Mouse (Mus musculus) cerebral cortex, adult 2 months (tissue): ENCODE results near the gene Ddx50.

ENCODE experiments used
- WGBS: fragments of 180-500 bp; shearing (Covaris S2); methylation state at CpG from one replicate; pipeline ENCODE4 v1.1.7; 2018; 5-methylcytosine and 5-hydroxymethylcytosine counted together

The Ddx50 gene

DNA sequence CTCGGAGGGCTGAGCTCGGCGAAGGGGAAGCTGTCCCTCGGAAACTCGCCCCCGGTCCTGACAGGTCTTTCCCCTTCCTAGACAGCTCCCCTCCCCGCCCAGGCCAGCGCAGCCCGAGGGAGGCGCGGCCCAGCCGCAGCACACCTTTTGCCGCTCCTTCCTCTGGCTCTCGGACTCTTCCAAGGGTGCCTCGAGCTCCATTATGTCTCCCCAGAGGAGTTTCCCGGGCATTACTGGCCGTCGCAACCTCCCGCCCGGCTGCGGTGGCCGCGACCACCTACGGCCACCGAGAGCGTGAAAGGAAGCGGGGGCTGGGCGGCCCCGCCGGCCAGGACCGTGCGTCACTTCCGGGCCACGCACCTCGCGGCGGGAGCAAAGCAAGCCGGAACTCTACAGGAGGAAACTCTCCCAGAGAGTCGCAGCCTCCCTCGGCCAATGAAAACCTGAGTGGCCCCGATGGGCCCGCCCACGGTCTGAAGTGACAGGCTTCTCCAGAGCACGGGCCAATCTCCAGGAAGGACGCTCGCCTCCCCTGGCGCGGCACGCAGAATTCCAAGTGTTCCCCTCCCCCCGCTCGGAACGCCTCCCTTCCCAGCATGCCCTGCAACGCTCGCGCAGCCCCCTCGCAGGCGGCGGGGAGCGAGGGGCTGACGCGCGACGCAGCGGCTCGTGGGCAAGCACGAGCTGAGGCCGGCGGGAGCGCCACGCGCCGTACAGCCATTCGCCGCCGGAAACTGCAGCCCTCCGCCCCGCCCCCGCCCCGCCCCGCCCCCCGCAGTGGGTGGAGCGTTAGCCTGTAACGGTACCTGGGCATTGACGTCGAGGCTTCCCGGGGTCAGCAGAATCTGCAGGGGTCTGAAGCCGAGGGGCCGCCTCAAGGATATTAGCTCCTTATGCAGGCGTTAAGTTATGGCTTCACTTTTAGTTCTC is at the start of gene Ddx50:
Gene Ddx50 (minus strand): TSS at position 338 of the 930 bp plus-strand sequence.
- under 1% methylated on average over 86 of the region's 89 CpGs for WGBS

DNA sequence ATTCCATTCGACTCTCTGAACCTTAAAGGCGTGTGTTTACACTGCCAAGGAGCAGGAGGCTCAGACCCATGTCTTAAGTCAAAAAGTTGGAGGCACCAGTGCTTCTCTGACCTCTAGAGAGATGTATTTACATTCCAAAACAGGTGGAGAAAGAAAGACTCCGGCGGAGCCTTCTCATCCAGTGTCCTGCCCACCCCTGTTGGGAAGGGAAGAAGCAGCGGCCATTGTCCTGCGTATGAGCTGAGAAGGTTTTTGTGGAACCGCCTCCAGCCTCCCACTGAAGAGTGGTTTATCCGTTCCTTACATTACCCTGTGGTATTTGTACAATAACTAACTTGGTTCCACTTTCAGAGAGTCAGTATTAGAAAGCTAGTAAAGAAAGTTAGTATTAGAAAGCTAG is 41.8 kb upstream of the Ddx50 start:
- 83% methylated on average over 8 of the region's 8 CpGs for WGBS

DNA sequence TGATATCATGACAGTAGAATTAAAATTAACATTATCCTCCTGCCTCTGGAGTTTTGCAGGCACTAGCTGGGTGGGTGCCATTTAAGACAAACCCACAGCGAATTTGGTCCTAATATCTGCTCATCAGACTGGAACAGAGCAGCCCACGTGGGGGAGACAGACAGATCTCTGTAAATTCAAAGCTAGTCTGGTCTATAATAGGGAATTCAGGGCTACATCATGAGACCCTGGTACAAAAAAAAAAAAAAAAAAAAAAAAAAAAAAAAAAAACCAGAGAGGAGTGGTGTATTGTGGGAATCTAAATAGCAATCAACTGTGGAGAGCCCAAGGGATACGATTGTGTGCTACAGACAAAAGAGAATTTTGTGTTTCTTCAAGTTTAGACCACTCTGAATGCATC is 41.2 kb upstream of the Ddx50 start:
- WGBS, result 82% methylated on average over 3 of the region's 3 CpGs

DNA sequence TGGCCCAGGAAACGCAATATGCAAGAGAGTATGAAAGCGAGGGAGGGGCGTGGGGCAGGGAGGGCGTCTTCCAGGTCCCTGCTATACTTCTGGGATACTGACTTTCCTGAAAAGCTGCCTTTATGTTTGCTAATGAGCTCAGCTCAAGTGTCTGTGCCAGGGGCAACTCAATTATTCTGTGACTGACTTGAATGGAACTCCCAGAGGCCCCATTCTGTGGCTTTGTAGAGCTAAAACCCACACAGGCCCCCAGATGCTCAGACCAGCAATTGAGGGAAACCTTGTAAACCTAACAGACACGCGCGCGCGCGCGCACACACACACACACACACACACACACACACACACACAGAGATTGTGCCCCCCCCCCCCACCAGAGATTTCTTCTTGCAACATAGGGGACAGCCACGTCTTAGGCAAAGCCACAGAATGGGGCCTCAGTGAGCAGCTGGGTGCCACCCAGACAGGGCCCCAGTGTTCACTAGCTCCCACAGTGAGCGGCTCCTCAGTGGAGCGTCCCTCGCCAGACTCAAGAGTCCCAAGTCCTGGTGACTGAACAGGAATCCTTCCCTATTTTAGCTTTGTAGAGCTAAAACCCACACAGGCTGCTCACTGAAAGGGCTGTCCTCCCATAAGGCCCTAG is 36.1 kb upstream of the Ddx50 start:
- whole genome bisulfite sequencing, result 53% methylated on average over 15 of the region's 15 CpGs

DNA sequence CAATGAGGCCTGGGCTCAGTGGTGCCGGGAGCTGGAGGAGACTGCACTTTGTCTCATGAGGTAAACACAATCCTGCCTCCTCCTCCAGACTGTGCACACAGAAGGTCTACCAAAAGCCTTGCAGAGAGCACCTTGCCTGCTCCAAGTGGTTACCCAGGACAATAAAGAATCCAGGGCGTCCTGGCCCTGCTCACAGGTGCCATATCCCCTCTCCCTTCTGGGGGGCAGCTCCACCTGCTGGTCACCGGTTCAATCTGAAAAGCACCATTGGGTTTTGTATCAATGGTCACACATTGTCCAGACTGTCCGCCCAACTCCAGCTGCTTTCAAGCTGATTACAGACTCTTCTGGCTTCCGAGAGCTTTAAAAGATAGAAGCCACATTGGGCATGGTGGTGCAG is 32.0 kb upstream of the Ddx50 start:
- 65% methylated on average over 5 of the region's 5 CpGs for WGBS

DNA sequence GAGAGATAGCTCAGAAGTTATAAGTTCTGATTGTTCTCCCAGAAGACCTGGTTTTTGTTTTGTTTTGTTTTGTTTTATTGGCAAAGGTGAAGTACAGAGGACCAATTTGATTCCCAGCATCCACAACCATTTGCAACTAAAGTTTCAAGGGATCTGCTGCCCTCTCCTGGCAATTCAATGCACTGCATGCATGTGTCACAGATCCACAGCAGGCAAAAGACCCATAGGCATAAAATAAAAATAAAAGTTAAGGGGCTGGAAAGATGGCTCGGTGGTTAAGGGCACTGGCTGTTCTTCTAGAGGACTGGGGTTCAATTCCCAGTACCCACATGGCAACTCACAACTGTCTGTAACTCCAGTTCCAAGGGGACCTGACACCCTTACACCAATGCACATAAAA is 28.8 kb upstream of the Ddx50 start:
- 93% methylated on average over 1 of the region's 1 CpGs for WGBS

DNA sequence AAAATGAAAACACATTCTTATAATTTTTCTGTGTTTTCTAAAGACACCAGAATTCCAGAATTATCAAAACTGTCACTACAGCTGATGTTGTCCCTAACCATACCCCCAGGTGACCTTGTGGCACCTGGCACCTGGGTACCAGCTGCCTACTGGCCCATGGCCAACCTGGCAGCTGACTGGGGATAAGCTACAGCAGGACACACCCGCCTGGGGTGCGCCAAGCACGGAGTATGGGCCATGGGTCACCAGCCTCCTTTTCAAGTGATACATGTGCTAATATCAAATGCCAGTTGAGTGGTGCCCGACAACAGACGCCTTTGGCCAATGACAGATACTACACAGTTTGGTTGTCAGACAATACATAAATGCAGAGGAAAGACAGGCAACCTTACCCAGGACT is 26.3 kb upstream of the Ddx50 start:
- 86% methylated on average over 5 of the region's 5 CpGs for WGBS

DNA sequence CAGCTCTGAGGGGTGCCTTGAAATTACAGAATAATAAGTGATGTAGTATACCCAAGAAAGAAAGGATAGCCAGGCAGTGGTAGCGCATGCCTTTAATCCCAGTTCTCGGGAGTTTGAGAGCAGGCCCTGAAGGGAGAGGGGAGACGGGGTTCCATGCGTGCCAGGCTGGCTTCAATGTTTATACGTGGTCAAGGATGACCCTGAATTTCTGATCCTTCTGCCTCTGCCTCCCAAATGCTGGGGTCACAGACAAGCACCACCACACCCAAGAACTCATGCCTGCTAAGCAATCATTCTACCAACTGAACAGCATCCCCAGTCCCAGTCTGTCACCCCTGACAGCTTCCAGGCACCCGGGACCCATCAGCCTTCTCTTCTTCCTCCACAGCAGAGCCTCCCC is 25.2 kb upstream of the Ddx50 start:
- 95% methylated on average over 6 of the region's 6 CpGs for WGBS

DNA sequence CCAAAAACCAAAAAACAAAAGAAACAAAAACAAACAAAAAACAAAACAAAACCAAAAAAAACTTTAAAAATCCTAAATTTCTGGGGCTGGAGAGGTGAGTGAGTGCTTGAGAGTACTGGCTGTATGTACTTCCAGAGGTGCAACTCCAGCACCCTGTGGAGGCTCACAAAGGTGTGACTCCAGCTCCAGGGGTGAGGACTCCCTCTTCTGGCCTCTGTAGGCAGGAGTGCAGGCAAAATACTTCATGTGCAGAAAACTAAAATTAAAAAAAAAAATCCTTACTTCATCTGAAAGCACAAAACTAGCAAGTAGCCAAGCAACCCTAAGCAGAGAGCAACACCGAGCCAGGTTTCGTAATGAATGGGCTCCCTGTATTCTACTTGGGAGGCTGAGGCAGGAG is 21.3 kb upstream of the Ddx50 start:
- 90% methylated on average over 2 of the region's 2 CpGs for WGBS

DNA sequence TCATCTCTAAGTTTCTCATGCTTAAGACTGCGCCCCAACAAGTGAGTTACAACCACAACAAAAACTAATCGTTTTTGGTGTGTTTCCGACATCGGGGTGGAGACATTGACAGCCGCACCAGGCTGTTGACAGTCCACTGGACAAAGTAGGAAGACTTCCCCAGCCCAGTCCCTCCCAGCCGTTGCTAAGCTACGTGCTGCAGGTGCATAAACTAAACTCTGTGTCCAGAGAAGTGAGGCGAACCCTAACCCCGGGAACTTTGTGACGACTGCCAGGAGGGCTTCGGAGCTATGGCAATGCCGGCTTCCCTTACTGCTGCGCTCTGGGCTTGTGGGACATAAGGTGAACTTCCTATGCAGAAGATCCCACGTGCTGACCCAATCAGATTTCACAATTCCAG is 18.2 kb upstream of the Ddx50 start:
- 85% methylated on average over 14 of the region's 14 CpGs for WGBS

DNA sequence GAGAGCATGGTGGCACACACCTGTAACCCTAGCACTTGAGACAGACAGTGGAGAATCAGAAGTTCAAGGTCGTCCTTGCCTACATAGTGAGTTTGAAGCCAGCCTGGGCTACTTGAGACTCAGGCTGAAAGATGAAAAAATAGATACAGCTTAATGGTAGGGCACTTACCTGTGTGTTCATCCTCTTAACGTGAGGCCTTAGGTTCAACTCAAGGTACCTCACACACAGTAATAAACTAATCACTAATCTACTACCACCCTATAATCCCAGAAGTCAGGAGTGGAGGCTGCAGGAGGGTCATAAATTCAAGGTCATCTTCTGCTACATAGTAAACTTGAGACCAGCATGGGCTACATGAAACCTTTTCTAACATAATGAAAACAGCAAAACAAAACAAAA is 17.4 kb upstream of the Ddx50 start:
- 92% methylated on average over 2 of the region's 2 CpGs for whole genome bisulfite sequencing

DNA sequence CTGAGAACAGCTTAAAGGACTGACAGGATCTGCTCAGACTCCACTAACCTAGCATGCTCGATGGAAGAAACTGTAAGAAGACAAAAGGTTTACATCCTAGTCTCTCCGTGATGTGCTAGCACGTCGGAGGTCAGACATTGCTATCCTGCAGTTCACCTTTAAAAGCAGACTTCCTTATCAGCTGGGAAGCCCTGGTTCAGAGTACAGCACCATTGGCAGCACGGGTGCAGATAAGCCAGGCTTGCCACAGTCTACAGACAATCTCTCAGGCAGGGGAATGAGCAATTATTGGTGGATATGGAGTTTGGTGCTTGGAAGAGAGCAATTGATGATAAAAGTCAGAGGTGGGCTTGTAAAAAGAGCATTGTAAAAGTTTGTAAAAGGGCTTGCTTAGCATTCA is 17.0 kb upstream of the Ddx50 start:
- 88% methylated on average over 5 of the region's 5 CpGs for WGBS

DNA sequence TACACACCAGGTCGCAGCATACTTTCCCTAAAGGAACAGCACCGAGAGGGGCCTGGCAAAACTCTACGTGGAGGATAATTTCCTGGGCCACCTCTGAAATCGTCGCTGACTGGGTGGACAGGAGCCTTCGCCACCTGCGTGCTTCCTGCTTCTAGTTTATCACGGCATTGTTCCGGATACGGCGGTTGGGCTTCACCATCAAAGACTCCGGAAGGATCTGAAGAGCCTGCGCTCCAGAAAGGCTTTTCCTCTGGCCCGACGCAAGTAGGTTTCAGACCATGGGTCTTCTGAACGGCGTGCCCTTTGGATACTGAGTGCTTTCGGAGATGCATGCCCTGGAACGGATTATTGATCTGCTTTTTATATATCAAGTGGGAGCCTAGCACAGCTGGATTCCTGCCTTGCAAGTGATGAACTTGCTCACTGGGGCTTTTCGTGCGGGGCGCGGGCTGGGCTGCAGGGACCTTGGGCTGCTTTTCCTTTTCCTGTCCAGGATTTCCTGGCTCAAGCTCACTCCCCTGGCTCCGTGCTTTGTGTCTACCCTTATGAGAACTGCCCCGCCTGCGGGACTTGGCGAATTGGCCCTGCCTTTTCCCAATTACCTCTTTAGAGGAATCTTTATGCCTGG is 14.1 kb upstream of the Ddx50 start:
- WGBS, result 70% methylated on average over 27 of the region's 27 CpGs

DNA sequence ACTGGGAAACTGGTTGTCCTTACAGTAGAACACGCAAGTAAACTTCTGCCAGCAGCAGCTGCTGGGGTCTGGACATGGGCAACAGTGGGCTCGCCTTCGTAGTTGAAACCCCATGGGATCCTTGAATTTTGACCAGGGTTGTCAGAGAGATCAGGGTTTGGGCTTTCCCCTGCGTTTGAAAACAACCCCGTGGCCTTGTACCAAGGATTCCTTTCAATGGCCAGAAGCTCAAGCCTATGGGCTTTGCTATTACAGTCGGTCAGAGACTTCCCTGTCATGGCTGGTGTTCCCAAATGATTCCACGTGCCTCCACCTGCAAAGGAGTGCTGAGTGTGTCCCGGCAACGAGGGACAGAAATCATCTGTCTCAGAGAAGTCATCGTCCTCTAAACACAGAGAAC is 13.2 kb upstream of the Ddx50 start:
- WGBS, result 87% methylated on average over 10 of the region's 10 CpGs

DNA sequence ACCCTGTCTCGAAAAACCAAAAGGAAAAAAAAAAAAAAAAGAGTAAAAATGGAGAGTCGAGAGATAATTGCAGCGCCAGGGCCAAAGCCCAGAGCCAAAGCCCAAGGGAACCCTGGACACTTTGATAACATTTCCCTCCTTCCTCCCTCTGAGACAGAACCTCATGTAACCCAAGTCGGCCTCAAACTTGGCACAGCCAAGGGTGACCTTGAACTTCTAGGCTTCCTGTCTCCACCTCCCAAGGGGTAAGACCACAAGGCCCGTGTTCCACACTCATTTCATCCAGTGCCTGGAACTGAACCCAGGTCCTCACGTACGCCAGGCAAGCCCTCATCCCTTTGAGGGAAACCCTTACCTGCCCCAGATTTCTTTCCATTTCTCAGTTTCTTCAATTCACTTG is 5.7 kb upstream of the Ddx50 start:
- WGBS, result 88% methylated on average over 7 of the region's 7 CpGs

DNA sequence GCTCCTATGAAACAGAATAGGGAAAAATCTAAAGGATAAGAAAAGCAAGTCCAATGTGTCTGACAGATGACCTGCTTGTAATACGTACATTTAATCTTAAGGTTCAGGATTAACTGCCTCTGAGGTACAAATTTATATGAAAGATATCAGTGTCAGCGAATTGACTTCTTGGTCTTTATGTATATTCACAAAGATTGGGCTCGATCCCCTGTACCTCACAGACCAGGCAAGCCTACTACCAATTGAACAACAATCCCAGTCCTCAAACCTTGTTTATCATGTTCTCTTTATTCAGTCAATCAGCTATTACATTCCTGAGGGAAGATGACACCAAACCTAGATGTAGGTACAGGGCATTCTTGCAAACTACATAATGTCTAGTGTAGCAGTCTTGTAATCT is 943 bp upstream of the Ddx50 start:
- 18% methylated on average over 3 of the region's 3 CpGs for WGBS

DNA sequence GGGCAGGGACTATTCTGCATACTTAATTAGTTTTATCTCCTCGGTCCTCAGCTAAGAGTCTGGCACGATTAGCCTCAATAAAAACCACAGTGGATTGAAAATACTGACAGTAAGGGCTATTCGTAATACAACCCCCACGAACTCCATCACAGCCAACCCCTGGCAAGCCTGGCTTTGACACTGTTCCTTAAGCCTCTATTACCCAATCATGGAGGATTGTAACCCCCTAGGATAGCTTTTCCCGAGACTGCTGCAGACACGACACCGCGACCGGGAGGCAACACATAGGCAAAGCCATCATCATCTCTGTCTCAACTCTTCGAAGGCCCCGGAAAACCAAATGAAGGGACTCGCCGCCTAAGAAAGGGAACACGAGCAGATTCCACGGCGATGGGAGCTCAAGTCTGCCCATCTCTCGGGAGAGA is 648 bp downstream of the Ddx50 start:
- 0% methylated on average over 17 of the region's 17 CpGs for WGBS

DNA sequence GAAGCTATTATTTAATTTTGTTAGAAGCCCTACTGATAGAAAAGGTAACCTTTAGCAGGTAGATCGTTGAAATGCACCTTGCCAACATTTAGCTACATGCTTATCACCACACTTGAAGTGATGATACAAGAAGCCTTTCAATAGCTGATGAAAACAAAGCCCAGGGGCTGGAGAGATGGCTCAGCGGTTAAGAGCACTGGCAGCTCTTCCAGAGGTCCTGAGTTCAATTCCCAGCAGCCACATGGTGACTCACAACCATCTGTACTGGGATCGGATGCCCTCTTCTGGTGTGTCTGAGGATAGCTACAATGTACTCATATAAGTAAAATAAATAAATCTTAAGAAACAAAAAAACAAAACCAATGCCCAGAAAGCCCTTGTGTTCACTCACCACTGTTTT is 46.9 kb downstream of the Ddx50 start:
- 92% methylated on average over 3 of the region's 3 CpGs for WGBS

DNA sequence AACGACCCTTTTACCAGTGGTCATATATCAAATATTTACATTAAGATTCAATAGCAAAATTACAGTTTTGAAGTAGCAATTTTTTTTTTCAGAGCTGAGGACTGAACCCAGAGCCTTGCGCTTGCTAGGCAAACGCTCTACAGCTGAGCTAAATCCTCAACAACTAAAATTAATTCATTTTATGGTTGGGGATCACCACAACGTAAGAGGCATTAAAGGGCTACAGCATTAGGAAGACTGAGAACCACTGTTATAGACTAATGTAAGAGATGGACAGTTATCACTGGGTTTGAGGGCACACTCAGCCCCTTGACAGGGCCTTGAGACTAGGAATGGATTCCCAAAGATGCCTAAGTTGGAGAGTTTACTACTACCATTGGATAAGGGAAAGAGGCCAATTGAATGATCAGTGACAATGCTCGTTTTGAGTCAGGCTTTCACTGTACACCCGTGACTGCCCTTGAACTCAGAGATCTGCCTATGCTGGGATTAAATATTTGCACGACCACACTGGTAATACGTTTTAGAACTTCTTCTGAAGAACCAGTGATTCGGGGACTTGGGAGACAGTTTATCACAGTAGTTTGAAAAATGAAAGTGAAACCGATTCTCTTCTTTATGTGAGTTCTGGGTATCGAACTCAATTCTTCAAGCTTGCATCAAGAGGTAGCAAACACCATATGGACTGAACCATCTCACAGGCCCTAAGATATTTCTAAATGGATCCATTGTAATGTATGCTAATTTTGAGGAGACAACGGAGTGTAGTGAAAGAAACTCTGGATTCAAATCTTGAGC is 47.6 kb downstream of the Ddx50 start:
- 88% methylated on average over 12 of the region's 12 CpGs for WGBS

DNA sequence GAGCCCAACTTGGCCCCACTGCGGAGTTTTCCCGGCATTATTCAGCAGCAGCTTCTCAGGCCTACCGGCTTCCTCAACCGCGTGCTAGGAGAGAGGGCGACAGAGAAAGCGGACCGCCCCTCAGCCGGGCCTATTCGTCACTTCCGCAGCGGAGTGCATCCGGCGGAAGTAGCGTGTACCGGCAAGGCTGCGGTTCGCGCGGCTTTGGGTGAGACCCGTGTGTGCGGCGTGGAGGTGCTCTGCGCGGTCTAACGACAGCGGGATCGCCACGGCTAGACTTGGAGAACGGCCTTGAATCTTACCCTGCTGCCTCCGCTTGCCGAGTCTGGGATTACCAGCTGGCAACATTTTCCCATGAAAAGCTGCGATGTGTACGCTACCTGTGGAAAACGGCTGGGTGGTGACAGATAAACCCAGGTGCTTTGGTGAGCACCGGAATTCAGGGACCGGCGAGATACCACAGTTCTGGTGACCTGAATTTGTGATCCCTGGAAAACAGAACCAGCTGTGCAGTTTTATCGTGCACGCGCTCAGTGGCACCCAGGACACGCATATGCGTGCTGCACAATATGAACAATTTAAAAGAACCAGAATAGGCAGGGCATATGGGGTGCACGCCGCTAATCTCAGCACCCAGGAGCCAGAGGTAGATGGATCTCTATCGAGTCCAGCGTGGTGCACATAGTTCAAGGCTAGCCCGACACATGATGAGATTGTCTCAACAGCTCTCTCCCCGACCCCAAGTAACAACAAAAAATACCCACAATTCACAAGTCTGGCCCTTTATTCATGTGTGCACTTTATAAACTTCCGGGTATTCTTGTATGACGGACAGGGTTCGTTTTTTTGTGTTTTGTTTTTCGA is 48.6 kb downstream of the Ddx50 start, which contains the start of gene Ddx21:
Gene Ddx21 (minus strand): TSS at position 105 of the 864 bp plus-strand sequence.
- 3% methylated on average over 53 of the region's 53 CpGs for WGBS

DNA sequence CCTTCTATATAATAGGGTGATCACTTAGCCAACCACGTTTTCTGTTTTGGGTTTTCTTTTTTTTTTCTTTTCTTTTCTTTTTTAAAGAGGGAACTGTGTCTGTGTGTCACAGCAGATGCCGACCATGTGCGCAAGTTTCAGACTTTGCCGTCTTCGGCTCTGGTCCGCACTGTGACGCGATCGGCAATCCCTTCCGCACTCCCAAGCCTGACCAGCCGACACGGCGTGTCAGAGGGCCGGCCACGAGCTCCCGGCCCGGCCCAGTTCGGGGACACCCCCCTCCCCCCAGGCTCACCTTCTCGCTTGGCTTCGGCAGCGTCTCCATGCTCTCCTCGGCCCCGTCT is 49.2 kb downstream of the Ddx50 start:
- 1% methylated on average over 23 of the region's 23 CpGs for WGBS
